Mouse (Mus musculus) C2C12 (cell line): ENCODE measurements around the gene Gins2. TPM values are rescaled to one million over a fixed set of nuclear protein-coding genes. Genes with fewer than 3 reads are reported as not detected.

ENCODE experiments used
- H3K27me3 ChIP-seq: one replicate; pipeline ENCODE4 v1.6.1; 2011; ENCODE audit not compliant: control insufficient read depth, insufficient read depth, insufficient read length
- H3K36me3 ChIP-seq: one replicate; pipeline ENCODE4 v1.6.1; 2011; ENCODE audit not compliant: control insufficient read depth, insufficient read depth
- H3K4me3 ChIP-seq: one replicate; pipeline ENCODE4 v1.5.1; 2011; ENCODE audit warnings: mild to moderate bottlenecking, control low read depth; ENCODE audit not compliant: poor library complexity, insufficient read depth, severe bottlenecking
- H3K79me2 ChIP-seq: one replicate; pipeline ENCODE4 v1.6.1; 2011; ENCODE audit not compliant: control insufficient read depth, insufficient read depth
- H3K79me3 ChIP-seq: one replicate; pipeline ENCODE4 v1.6.1; 2011; ENCODE audit warnings: low read depth, control low read depth
- H3ac ChIP-seq: one replicate; pipeline ENCODE3; 2011; ENCODE audit warnings: low read depth; ENCODE audit not compliant: control insufficient read depth, insufficient read length
- CEBPB ChIP-seq: IDR thresholded peaks from one replicate; pipeline ENCODE4 v1.6.1; 2011; ENCODE audit warnings: low read depth, mild to moderate bottlenecking, control low read depth, moderate library complexity
- CTCF ChIP-seq: IDR thresholded peaks from one replicate; pipeline ENCODE4 v1.5.1; 2011; ENCODE audit not compliant: control insufficient read depth, insufficient read depth, insufficient read length
- FOSL1 ChIP-seq: IDR thresholded peaks from one replicate; pipeline ENCODE4 v1.8.0; 2011; ENCODE audit warnings: mild to moderate bottlenecking, low read length; ENCODE audit not compliant: poor library complexity, insufficient read depth, severe bottlenecking
- MAX ChIP-seq: IDR thresholded peaks from one replicate; pipeline ENCODE4 v1.6.1; 2011; ENCODE audit warnings: mild to moderate bottlenecking, control low read depth
- MYOD1 ChIP-seq: IDR thresholded peaks from one replicate; pipeline ENCODE4 v1.6.1; 2011; ENCODE audit warnings: low read depth; ENCODE audit not compliant: control insufficient read depth, insufficient read length
- MYOG ChIP-seq: IDR thresholded peaks from one replicate; pipeline ENCODE4 v1.6.1; 2011; ENCODE audit not compliant: control insufficient read depth, insufficient read length; ENCODE audit errors: extremely low read depth
- USF1 ChIP-seq: IDR thresholded peaks from one replicate; pipeline ENCODE4 v1.6.1; 2011; ENCODE audit warnings: low read depth, mild to moderate bottlenecking, control low read depth, moderate library complexity
- polyA plus RNA-seq: library from polyadenylated mRNA; unstranded; fragments of >200 nt; fragmentation: generic; extraction: Trizol; gene quantifications from one replicate; pipeline ENCODE4 v1.2.1, GENCODE M21; 2012; ENCODE audit warnings: missing spikeins

The Gins2 gene
- polyA plus RNA-seq, 1 experiment, result 69.8 TPM

DNA sequence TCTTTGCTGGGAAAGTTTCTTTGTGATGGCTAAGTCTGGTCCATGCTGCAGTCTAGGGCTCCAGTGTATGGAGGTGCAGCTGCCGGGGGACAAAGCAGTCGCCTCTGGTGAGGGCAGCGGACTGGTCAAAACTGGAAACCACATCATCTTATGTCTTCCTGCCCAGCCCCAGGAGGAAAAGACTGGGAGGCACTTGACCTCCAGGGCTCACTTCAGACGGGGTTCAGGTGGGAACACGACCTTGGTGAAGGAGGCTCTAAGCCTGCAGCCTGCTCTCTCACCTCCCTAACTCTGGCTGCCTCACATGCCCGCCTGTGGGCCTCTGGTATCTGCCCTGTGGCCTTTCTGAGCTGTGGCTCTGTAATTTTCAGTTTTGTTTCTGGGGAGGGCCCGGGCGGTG lies 55.0 kb downstream of the Gins2 start:
- Histone ChIP-seq H3K79me2 (peaks cover 11% of the 10 kb centered on the region), H3K36me3 (no peaks in the 10 kb centered on the region), H3ac (no peak overlapping the region), H3K79me3 (peaks cover 1% of the 10 kb centered on the region), H3K27me3 (no peaks in the 10 kb centered on the region), H3K4me3 (no peak overlapping the region)
- no peak for TF ChIP-seq CTCF
- no peak for TF ChIP-seq MYOG
- TF ChIP-seq MYOD1, result no peak
- TF ChIP-seq FOSL1, result no peak
- no peak for TF ChIP-seq MAX
- no peak for TF ChIP-seq CEBPB
- no peak for TF ChIP-seq USF1

DNA sequence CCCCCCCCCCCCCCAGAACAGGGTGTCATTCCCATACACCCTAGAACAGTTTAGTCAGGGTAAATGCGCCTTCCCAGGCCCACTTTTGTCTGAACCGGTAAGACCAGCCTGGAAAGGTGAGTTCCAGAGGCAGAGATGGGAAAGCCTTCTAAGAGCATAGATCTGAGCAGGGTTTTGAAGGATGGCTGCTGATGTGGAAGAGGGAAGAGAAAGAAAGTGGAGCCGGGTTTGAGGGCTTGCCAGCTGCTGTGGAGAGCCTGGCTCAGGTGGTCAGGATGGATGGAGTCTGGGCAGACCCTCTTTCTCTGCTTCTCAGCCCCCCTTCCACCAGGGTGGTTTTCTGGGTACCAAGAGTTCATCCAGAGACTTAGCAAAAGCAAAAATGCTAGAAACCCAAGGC lies 55.7 kb downstream of the Gins2 start:
- H3ac ChIP-seq, result no peak overlapping the region

DNA sequence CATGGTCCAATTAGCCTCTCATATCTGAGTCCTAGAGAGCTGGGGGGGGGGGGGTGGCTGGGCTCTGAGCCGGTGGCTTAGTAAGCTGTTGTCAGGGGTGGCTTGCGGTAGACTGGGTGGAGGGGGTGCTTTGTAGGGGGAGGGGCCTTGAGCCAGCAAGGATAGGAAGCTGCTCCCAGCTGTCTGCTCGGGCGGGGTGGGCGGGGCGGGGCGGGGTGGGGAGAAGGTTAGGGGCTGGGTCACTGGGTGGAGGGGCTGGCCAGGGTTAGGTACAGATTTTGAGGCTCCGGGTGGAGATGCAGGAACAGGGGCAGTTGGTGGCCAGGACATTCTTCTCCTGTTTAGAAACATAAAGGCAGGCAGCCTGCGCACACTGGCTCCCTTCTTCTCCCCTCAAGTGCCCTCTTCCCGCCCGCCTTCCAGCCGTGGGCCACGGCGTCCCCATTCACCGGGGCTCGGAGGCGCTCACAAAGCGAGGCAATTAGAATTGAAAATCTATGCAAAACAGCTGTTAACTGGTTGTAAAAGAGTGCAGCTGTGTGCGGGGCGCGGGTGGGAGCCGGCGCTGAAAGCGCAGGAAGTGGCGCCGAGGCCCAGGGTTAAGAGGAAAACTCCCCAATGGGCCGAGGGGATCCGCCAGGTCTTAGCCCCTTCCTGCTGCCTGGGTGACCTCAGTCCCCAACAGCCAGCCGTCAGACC lies 56.4 kb downstream of the Gins2 start:
- TF ChIP-seq FOSL1, result no peak
- no peak for TF ChIP-seq MYOD1
- no peak for TF ChIP-seq USF1
- no peak for TF ChIP-seq MYOG
- no peak for TF ChIP-seq CTCF
- no peak for TF ChIP-seq CEBPB
- no peak for TF ChIP-seq MAX
- Histone ChIP-seq H3K79me3 (no peaks in the 10 kb centered on the region), H3K79me2 (no peaks in the 10 kb centered on the region), H3ac (peak overlapping the region; percentile 39), H3K27me3 (no peaks in the 10 kb centered on the region), H3K4me3 (no peak overlapping the region), H3K36me3 (no peaks in the 10 kb centered on the region)

More for the DNA sequence above, 55.7 kb downstream of the Gins2 start:
- H3K79me3 ChIP-seq, result peaks cover 1% of the 10 kb centered on the region
- TF ChIP-seq CEBPB, result no peak
- H3K79me2 ChIP-seq, result peaks cover 4% of the 10 kb centered on the region
- no peaks in the 10 kb centered on the region for H3K27me3 ChIP-seq
- H3K4me3 ChIP-seq, result no peak overlapping the region
- no peaks in the 10 kb centered on the region for H3K36me3 ChIP-seq

DNA sequence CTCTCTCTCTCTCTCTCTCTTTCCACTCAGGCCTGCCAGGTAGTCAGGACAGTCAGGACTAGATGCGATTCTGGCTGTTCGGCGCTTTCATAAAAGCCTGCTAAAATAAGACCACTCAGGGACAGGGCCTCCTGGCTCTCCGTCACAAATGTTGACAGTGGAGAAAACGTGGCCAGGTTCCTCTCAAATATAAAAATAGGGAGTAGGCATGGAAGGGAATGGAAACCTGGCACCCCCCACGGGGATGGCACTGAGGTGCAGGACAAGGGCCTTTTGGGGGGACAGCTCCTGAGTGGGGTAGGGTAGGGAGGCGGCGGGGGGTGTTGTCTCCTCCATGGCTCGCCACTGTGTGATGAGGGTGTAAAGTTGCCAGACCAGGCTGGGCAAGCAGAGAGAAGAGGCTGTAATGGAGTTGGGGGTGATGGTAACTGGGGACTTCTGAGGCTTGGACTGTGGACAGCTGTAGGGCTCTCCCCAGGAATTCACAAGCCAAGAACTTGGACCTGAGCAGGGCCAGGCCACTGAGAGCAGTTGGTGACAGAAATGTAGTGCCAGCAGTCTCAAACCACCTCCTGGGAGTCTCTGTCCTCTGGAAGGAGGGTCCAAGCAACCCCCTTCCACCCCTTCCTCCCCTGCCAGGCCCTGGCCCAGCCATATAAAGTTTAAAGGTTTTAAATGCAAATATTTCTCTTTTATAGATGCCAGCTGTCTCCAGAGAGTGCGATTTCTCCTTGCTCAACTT lies 57.2 kb downstream of the Gins2 start:
- TF ChIP-seq MAX (no peak), MYOD1 (no peak), USF1 (no peak)
- peak overlapping the region; percentile 26 for H3ac ChIP-seq
- H3K36me3 ChIP-seq, result no peaks in the 10 kb centered on the region
- H3K27me3 ChIP-seq, result no peaks in the 10 kb centered on the region
- no peak overlapping the region for H3K4me3 ChIP-seq
- no peaks in the 10 kb centered on the region for H3K79me3 ChIP-seq
- no peaks in the 10 kb centered on the region for H3K79me2 ChIP-seq

DNA sequence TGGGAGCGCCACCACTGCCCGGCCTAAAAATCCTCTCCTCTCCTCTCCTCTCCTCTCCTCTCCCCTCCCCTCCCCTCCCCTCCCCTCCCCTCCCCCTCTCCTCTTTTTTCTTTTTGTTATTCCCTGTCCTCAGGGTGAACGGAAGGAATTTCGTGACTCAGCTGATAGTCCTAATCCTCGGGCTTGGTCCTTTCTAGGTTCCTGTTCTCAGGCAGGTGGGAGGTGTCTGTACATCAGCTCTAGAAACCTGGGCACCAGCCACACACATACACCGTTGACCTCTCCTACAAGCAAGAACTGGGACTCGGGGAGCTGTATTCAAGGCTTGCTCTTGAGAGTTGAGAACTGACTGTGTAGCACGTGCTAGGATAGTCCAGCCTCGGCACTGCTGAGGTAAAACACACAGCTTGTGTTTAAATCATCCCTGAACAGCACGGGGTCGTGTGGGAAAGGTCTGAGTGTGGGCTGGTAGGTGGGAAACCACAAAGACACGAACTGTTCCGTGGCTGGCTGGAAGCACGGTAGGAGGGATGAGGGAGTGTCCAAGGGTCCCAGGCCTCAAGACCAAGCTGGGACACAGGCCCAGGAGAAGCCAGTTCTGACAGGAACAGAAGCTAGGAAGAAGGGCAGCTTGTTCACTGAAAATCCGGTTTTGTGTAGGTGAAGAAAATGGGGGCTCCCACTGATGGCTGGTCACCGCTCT lies 58.0 kb downstream of the Gins2 start:
- Histone ChIP-seq H3ac (no peak overlapping the region), H3K36me3 (no peaks in the 10 kb centered on the region), H3K4me3 (no peak overlapping the region), H3K79me2 (no peaks in the 10 kb centered on the region), H3K27me3 (no peaks in the 10 kb centered on the region), H3K79me3 (no peaks in the 10 kb centered on the region)
- TF ChIP-seq CEBPB, result no peak
- TF ChIP-seq CTCF, result no peak
- no peak for TF ChIP-seq FOSL1
- no peak for TF ChIP-seq MYOD1

DNA sequence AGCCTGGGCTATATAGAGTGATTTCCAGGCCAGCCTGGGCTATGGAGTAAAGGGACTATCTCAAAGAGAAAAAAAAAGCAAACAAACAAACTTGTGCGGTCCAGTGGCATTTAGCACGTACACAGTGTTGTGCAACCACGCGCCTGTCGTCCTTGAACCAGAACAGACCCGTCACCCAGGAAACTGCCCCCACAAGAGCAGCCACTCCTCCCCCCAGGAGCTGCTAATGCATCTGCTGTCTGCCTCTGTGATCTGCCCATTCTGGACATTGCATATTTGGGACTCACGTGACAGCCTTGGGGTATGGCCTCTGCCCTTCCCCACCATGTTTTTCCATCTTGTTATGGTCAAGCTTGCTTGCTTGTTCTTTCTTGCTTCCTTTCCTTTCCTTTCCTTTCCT lies 59.9 kb downstream of the Gins2 start:
- H3ac ChIP-seq, result no peak overlapping the region
- no peak for TF ChIP-seq CTCF
- TF ChIP-seq MYOD1, result no peak
- TF ChIP-seq FOSL1, result no peak
- no peak for TF ChIP-seq CEBPB
- no peak for TF ChIP-seq USF1
- TF ChIP-seq MAX, result no peak
- no peak for TF ChIP-seq MYOG
- H3K79me2 ChIP-seq, result no peaks in the 10 kb centered on the region
- no peaks in the 10 kb centered on the region for H3K36me3 ChIP-seq
- H3K79me3 ChIP-seq, result no peaks in the 10 kb centered on the region
- no peak overlapping the region for H3K4me3 ChIP-seq
- H3K27me3 ChIP-seq, result no peaks in the 10 kb centered on the region
